Mouse (Mus musculus): ENCODE measurements around the gene Slc44a5. TPM values are rescaled to one million over a fixed set of nuclear protein-coding genes. Genes with fewer than 3 reads are reported as not detected.
"Not testable (repeated sequence)": the region's sequence is repeated elsewhere in the genome, so short reads cannot be mapped to it uniquely, and the experiment has no call there.

Slc44a5 gene
- total RNA-seq, 2 experiments from 2014 or later, result 0.78 to 1.4 TPM

DNA sequence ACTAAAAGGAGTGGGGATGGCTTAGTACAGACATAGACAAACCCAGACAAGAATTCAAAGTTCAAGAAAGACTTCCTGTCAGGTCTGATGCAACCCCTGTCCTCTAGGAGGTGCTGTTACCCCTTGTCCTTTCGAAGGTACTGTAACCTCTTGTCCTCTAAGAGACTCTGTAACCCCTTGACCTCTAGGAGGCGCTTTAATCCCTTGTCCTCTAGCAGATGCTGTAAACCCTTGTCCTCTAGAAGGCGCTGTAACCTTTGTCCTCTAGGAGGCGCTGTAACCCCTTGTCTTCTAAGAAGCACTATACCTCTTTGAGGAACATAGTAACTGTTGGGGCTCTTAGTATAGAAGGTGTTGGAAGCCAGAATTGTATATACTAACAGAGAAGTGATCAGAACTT, 4.7 kb upstream of the Slc44a5 start:
- peak; percentile 33 for DNase-seq

DNA sequence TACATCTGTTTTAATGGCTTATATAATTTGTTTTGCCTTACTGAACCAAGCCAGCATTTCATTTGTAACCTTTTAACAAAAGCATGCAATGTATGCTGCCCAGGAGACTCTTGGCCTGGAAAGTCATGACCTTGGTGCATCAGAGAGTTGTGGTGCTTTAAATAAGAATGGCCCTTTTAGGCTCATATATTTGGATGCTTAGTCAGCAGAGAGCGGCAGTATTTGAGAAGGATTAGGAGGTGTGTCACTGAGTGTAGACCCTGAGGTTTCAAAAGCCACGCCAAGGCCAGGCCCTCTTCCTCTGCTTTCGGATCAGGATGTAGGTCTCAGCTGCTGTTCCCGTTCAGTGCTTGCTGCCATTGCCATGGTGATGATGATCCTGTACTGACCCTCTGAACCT, 3.8 kb upstream of the Slc44a5 start:
- DNase-seq, result no peak

DNA sequence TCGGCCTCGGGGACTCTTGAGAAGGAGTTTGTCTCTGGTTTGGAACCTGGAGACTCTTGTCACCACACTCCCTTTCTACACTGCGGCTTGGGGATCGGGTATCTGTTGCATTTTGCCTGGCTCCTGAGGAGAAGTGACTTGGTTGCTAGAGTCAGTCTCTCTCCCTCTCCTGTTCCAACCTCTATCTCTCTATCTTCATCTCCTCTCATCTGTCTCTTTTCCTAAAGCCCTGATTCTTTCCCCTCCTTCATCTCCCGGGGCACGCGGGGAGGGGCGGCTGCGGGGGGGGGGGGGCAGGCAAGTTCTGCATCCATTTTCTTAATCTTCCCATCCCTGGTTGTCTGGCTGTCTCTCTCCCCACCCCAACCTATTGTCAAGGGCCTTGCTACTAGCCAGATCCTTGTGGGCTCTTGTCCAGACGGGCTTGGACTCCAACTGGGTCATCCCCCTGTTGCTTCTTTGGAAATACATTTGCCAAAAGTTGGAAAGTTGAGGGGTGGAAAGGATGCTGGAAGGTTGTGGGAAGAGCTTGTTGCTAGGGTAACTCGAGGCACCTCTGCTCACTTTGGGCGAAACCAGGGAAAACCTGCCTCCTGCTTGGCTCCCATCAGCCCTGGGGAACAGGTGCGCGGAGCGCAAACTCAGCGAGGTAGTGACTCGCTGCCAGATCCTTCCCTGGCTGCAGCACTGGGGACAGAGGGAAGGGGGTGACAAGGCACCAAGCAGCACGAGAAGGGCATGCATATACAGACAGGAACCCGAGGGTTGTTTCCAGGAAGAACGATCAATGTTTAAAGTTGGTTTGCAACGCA, 919 bp downstream of the Slc44a5 start:
- DNase-seq, result no peak

DNA sequence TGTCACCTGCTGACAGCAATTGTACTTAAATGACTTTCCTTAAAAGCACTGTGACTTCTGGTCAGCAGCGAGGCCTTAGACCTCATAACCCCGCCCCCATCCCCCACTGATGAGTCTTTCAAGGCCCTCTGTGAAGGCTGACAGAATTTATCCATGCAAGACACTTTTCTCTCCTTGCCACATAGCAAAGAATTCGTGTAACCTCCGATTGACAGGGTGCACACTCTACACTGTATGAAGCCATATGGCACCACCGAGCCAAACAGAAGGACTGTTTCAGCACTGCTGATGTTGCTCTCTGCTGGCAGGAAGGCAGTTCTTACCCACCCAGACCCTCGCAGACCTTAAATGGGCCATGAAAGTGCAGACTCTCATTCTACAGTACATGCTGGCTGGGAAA, 1.8 kb downstream of the Slc44a5 start:
- DNase-seq, result no peak

DNA sequence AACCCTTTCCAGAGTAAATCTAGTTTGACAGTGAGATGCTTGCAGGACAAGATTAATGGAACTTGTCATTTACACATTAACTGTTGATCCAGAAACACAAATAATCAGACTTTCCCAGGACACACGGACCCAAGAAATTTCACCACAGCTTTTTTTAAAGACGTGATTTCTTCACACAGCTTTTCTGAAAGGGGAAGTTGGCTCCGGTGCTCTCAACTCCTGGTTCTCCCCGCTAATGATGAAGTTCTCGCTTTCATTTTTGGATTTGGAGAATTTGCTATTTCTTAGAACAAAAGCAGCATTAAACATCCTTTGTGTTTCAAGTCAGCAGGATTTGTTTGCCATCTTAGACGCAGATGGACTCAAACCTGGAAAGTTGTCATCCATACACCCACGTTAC, 2.6 kb downstream of the Slc44a5 start:
- DNase-seq, result no peak

DNA sequence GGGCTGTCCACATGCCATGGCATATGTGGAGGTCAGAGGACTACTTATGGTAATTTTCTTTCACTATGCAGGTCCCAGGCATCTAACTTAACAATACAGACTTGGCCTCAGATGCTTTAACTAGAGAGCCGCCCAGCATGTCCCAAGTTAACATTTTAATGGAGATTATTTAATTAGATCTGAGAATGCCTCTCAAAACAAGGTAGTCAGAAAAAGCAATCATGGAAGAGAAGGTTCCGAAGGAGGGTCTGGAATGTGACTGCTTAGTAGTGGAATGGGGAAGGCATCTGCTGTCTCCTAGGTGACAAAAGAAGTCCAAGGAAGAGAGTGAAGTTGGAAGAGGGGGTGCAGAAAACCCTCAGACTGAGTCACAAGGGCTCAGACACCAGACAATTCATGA, 7.4 kb downstream of the Slc44a5 start:
- no peak for DNase-seq

DNA sequence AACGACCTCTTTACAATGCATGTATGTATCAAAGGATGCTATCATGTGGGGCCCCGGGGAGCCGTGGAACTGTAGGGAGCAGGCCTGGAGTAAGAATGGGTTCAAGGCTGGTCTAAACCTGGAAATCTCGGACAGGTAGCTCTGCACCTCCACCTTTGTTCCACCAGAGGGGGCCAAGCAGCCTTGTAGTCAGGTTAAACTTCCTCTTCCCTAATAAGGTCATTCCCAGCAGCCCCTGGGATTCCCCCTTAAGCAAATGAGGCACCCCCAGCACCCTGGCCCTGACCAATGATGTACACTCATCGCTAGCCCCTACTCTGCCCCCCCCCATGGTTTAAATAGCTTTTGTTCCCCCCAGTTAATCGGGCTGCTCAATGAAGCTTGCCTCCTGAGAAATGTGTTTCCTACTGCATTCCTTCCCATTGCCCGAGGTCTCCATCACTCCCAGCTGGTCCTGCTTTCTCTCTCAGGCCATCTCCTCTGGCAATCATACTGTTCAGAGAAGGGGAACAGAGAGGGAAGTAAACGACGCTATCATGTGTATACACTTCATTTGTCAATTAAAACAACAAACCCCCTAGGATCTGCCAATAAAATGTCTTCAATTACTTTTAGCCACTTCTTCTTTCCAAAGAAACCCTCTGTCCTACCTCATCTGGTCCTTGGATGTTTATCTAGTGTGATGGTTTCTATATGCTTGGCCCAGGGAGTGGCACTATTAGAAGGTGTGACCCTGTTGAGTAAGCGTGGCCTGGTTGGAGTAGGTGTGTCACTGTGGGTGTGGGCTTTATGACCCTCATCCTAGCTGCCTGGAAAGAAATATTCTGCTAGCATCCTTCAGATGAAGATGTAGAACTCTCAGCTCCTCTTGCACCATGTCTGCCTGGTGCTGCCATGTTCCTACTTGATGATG, 11.4 kb downstream of the Slc44a5 start:
- DNase-seq, result no peak

DNA sequence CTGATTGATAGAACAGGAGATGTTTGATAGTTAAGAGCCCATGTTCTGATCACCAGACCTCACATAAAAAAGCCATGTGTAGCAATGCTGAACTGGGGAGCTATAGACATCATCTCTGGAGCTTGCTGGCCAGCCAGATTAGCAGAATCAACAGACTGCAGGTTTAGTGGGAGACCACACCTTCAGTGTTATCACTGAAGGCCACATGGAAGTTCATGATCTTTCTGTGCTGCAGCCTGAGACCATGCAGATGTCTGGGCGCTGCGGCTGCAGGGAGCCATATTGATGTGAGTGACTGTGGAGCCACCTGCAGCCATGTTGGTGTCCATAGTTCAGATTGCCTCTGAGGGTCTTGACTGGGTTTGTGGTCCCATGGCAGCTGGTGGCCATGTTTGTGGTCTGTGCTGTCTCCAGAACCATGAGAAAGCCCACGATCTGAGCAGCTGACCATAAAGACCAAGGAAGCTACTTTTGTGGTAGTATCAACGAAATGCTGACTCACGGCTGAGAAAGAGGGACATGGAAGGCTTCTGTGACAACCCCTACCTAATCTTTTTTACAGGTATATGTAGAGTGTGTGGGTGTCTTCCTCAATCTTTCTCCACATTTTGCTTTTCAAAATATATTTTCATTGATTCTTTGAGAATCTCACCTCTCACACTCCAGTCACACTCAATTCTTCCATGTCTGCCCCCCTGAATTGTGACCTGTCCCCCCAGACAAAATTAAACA, 26.7 kb downstream of the Slc44a5 start:
- no peak for DNase-seq

DNA sequence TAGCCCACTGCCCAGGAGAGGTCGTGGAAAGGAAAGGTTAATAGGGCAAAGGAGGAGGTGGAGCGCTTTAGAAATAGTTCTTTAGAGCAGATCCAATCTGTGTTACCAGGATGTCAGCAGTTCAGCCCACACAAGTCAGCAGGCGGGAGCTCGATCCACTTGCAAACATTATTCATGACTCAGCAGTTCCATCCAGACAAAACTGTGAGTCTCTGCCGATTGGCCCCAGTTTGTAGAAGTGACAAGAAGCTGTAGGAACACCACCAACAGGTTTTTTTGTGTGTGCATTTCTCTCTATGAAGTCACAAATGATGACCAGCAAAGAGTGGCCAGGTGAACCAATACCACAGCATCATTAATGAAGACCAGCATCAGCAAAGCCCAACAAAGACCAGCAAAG, 28.1 kb downstream of the Slc44a5 start:
- no peak for DNase-seq

DNA sequence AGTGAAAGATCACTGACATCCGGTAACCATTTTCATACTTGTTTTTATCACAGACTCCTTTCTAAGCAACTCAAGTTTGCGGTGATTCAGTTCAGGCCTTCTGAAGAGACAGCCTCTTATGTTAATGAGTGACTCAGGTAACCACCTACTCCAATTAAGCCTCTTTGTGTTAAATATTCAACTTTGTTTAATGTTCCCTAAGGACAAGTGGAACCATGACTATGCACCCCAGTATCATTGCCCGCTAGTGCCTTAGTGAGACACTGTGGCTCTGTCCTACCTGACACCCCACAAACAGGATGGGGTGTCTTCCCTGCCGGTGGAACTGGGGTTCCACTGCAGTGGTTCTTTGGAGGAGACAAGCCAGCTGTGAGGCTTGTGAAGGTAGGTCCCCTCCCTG, 73.6 kb downstream of the Slc44a5 start:
- no peak for DNase-seq

DNA sequence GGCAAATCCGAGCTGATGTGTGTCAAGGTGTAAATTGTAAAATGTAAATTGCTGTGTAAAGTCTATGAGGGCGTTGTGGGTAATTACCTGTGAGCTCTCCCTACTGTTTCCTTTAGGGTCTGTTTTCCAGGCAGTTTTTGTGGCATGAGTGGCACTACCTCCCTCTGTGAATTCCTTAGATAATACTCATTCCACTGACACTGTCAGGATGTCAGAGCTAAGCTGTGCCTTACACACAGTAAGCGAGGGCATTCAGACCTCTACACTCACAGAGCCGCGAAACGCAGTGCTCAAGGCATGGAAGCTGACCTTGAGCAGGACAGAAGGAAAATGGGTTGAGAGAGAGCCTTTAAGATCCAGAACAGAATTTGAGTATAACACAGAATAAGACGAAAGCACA, 80.1 kb downstream of the Slc44a5 start:
- no peak for DNase-seq

DNA sequence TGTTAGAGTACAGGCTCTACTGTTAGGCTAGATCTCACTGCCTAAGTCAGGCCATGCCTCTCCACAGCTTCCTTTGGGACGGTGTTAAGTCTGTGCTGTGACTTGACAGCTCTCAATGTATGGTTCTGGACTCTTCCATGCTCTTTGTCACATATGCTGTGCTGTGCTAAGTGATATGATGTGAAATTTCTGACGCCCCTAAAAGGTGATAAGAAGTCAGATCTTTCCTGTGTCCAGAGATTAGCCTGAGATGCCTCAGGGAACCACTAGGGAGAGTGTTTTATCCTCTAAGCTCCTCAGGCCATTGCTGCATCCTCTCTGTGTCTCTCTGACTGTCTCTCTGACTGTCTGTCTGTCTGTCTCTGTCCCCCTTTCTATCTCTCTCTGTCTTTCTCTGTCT, 84.2 kb downstream of the Slc44a5 start:
- no peak for DNase-seq

DNA sequence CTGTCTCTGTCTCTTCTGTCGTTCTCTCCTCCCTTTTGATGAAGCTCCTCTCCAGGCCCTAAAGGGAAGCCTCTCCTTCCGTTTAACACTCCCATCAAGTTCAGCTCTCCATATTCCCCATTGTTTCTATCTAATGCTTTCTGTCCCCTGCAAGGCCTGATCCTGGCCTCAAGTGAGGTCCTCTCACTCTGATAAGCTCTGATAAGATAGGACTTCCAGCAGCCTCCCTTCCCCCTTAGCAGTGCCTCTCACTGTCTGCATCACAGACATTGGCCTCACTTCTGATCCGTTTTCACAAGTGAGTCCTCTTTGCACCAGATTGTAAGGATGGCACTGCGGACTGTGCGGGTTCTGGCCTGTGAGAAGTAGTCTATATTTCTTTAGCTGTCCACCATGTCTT, 85.0 kb downstream of the Slc44a5 start:
- DNase-seq, result no peak

DNA sequence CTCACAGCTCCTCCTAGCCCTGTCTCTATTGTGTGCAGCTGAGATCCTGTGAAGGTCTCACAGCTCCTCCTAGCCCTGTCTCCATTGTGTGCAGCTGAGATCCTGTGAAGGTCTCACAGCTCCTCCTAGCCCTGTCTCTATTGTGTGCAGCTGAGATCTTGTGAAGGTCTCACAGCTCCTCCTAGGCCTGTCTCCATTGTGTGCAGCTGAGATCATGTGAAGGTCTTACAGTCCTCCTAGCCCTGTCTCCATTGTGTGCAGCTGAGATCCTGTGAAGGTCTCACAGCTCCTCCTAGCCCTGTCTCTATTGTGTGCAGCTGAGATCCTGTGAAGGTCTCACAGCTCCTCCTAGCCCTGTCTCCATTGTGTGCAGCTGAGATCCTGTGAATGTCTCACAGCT, 98.8 kb downstream of the Slc44a5 start:
- DNase-seq, result not testable (repeated sequence)

DNA sequence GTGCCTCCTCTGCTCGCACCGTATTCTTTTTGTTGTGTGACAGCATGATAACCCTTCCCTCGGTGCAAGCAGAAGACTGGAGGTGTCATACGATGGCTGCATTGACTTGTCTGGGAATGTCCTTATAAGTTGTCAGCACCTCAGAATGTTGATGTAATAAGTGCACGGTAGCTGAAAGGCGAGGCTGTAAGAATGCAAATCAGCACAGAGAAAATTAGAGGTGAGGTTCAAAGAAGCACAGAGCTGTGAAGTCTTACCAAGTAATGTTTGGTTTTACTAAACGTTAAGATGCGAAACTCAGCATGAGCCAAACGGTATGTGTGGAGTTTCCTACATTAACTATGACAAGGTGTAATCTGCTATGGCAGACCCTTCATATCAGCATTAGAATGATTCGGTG, 102.5 kb downstream of the Slc44a5 start:
- no peak for DNase-seq

DNA sequence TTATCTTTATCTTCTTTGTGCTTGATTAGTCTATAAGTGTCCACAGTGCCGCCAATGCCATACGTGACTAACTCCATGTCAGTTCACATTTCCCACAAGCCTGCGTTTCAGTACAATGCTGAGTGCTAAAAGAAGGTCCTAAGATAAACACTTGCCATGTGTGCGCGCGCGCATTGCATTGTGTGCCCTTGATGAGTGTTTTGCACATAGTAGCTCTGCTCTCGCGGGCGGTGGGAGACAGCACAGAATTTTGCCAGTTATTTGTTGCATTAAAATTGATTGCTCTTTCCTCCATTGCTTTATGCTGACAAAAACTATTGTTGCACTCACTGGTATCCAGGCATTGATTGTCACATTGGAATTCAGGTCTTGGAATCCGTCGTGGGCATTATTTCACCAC, 108.5 kb downstream of the Slc44a5 start:
- no peak for DNase-seq

DNA sequence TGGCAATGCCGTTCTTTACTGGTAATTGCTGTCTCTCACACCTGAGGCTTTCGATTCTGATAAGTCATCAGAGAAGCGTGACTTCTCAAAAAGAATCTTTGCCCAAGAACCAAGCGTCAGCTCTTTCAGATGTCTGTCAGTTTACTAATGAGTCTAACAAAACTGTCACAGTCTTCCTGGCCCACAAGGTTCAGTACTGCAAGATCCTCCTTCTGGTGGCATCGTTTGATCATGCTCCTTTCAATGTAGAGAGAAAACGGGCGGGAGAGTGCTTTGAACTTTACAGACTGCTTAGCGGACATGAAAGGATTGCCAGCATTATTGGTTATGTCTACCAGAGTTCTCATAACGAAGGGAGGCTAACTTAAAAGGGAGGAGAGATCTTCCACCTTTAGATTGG, 109.0 kb downstream of the Slc44a5 start:
- no peak for DNase-seq

DNA sequence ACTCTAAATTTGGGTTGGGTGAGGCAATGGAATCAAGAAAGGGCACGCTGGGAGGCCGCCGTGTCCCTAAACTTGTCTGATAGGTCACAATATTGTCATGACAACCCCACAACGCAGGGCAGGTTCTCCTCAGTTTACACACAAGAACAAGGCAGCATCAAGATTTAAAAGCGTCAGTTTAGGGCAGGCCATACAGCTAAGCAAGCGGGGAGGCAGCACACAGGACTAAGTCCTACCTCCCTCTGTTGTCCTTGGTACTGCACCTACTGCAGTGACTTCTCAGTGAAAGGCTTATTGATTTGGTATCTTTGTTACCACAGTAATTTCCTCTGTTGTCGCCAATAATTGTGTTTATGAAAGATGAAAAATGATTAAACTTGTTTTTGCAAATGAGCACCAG, 109.7 kb downstream of the Slc44a5 start:
- no peak for DNase-seq

DNA sequence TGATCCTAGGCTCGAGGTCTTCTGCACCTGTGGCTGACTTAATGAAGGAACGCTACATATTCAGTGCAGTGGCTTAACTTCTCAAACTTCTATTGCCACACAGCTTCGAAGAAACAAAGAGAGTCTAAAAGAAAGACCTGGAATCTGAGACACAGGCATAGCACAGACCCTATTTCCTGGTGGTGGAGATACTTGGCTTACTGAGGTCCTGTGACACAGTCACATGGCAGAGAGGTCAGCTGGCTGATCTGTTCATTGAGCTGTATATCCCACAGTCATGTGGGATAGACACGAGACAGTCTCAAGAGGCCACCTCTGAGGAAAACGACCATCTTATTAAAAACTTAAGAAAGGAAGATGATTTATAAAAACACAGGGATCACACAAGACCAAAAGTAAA, 116.8 kb downstream of the Slc44a5 start:
- no peak for DNase-seq

DNA sequence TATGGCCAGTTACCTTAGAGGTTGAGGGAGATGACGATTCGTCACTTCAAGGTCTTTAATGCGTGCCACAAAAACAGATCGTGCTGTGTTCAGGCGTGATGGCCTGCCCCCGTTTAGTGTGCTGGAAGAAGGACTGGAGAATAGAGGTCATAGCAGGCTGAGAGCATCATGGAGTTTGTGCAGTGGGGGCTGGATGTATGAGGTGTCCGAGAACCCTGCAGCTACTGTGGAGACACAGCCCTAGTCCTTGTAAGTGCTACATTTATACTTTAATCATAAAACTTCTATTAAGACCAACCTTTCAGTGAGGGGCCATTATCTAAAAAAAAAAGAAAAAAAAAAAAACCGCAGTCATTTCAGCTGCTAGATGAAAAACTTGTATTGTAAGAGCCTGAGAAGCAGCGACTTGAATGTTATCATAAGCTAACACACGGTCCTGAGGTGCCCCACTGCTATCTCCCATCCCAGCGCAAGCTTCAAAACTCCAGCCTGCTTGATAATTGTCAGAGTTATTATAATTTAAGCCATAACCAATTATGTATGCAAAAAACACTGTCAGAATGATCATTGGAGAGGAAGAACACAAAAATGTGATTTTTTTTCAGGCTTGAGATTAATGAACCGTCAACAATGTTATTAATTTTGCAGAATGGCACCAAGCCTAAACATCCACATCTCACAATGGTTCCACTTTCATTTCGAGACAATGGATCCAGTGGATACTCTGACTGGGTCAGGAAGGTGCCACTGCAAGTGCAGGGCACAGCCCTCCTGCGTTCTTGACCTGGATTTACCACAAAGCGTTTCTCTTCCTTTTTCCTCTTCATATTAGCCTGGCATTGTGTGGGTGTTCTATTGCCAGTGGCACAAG, 118.5 kb downstream of the Slc44a5 start:
- no peak for DNase-seq

DNA sequence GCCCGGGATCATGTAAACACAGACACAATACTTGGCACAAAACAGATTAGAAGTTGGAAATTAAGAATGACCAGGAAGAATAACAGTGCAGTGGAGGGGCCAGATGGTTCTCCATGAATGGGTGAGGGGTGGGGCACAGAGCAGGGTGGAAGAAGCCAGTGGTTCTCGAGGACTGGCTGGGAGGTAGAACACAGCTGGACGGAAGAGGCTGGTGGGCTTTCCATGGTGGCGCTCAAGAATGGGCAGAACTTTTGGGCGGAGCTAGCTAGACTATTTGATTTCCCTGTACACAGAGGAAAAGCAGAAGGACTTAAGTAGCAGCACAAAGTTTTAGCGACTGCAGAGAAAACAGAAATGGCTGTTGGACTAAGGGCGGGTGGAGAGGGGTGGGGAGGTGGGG, 119.2 kb downstream of the Slc44a5 start:
- no peak for DNase-seq

All from gastrocnemius, postnatal 10 days (tissue).